Mouse (Mus musculus): ENCODE results near the gene Trim27. TPM values are rescaled to one million over a fixed set of nuclear protein-coding genes. Genes with fewer than 3 reads are reported as not detected.
A peak's percentile ranks its signal among the peaks of the same experiment; 100 is the strongest.

Gene Trim27
- 10 to 100 TPM; 46.7 to 48.8 TPM for total RNA-seq (2021)
- long read RNA-seq, experiment 1, full-length matches to known transcripts, result 61 of 72 reads
- long read RNA-seq, experiment 1, partial matches to known transcripts, result 6 of 72 reads
- long read RNA-seq, experiment 1, other reads (novel, unspliced or antisense), result 5 of 72 reads
- long read RNA-seq, experiment 2, full-length matches to known transcripts, result 49 of 62 reads
- long read RNA-seq, experiment 2, partial matches to known transcripts, result 3 of 62 reads
- long read RNA-seq, experiment 2, other reads (novel, unspliced or antisense), result 10 of 62 reads

- no peak for DNase-seq (ENCODE audit: low spot score in 2 of 2)
Observed at GRCm38 (mm10) chr13:21179367-21179723, at the start of gene Trim27. TSS of gene Trim27 (plus strand) at chr13:21179445.

GRCm38 (mm10) chr13:21142421-21142820 is 36.8 kb upstream of the Trim27 start:
- DNase-seq (ENCODE audit: low spot score in 2 of 2), result no peak

GRCm38 (mm10) chr13:21145767-21146166 is 33.5 kb upstream of the Trim27 start, which contains the start of gene Olfr1368:
TSS of gene Olfr1368 (minus strand) at chr13:21145867.
- DNase-seq (ENCODE audit: low spot score in 2 of 2), result no peak

- DNase-seq (ENCODE audit: low spot score in 2 of 2), result no peak
Observed at GRCm38 (mm10) chr13:21155888-21156287, 23.4 kb upstream of the Trim27 start.

GRCm38 (mm10) chr13:21158071-21158470 is 21.2 kb upstream of the Trim27 start:
- DNase-seq (ENCODE audit: low spot score in 2 of 2), result no peak

- peak; percentile 73 to 84 for DNase-seq (ENCODE audit: low spot score in 2 of 2)
Observed at GRCm38 (mm10) chr13:21158785-21159474, 20.3 kb upstream of the Trim27 start.

GRCm38 (mm10) chr13:21159475-21159819 is 19.8 kb upstream of the Trim27 start:
- DNase-seq (ENCODE audit: low spot score in 2 of 2), result no peak

- no peak for DNase-seq (ENCODE audit: low spot score in 2 of 2)
Observed at GRCm38 (mm10) chr13:21160041-21160511, 19.2 kb upstream of the Trim27 start.

GRCm38 (mm10) chr13:21160657-21161590 is 18.3 kb upstream of the Trim27 start:
- DNase-seq (ENCODE audit: low spot score in 2 of 2), result peak; percentile 83 to 86

- DNase-seq (ENCODE audit: low spot score in 2 of 2), result no peak
Observed at GRCm38 (mm10) chr13:21161591-21161990, 17.7 kb upstream of the Trim27 start.

GRCm38 (mm10) chr13:21162591-21162990 is 16.7 kb upstream of the Trim27 start:
- no peak for DNase-seq (ENCODE audit: low spot score in 2 of 2)

GRCm38 (mm10) chr13:21166936-21167909 is 12.0 kb upstream of the Trim27 start:
- peak; percentile 53 to 56 for DNase-seq (ENCODE audit: low spot score in 2 of 2)

GRCm38 (mm10) chr13:21167910-21168300 is 11.3 kb upstream of the Trim27 start:
- no peak for DNase-seq (ENCODE audit: low spot score in 2 of 2)

- no peak for DNase-seq (ENCODE audit: low spot score in 2 of 2)
Observed at GRCm38 (mm10) chr13:21168371-21169011, 10.8 kb upstream of the Trim27 start.

- no peak for DNase-seq (ENCODE audit: low spot score in 2 of 2)
Observed at GRCm38 (mm10) chr13:21169121-21169656, 10.1 kb upstream of the Trim27 start.

GRCm38 (mm10) chr13:21169657-21170430 is 9.4 kb upstream of the Trim27 start:
- peak; percentile 36 to 69 for DNase-seq (ENCODE audit: low spot score in 2 of 2)

GRCm38 (mm10) chr13:21170431-21171155 is 8.7 kb upstream of the Trim27 start:
- no peak for DNase-seq (ENCODE audit: low spot score in 2 of 2)

GRCm38 (mm10) chr13:21171156-21171530 is 8.1 kb upstream of the Trim27 start:
- DNase-seq (ENCODE audit: low spot score in 2 of 2), result no peak

Data from gastrocnemius, postnatal 4 days (tissue).